Mouse (Mus musculus): ENCODE measurements at regions not wholly inside any gene's neighbourhood (a gene's known extent, or its start where the extent isn't known, plus 50 kb on each side); places are given as distances from the start of the nearest gene placed in this dataset.

DNA sequence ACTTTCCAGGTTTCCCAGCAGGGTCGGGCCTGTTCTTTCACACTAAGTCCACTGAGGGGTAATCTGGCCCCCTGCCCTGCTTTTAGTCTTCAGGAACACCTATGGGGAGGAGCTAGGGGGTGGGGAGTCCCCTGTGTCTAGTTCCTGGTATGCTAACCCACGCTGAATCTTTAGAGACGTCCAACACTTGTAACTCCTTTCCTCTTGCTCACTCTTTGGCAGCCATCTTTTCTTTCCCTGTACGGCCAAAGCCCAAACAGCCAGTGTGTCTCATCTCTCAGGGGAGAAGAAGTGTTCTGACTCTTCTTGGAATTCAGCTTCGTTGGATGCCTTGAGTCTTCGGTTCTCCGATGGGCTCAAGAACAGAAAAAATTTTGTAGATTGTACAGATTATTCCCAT lies 68.4 kb upstream of the Lnx1 start:
- no peak for DNase-seq (ENCODE audit: low read depth)

GRCm38 (mm10) chr5:74769023-74769422 lies 66.3 kb upstream of the Lnx1 start:
- no peak for DNase-seq (ENCODE audit: low read depth)

DNA sequence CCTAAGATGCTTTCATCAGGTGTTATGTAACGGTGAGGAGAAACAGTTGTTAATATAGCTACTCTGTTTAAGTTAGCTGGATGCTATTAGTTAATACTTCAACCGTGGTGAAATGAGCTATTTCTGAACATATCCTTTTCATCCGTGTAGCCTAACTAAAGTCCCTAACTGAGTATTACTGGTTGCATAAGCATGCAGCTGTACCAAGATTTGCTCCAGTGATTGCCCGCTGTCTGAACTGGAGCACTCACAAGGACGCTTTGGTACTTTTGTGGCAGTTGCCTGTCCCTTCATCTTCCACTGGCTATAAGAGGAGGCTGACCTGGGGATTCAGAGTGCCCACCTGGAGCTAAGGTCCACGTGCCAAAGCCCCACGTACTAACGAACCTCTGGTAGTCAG lies 65.3 kb upstream of the Lnx1 start:
- no peak for DNase-seq (ENCODE audit: low read depth)

- no peak for DNase-seq (ENCODE audit: low read depth)
Measured at GRCm38 (mm10) chr5:74766211-74766610, 63.5 kb upstream of the Lnx1 start.

DNA sequence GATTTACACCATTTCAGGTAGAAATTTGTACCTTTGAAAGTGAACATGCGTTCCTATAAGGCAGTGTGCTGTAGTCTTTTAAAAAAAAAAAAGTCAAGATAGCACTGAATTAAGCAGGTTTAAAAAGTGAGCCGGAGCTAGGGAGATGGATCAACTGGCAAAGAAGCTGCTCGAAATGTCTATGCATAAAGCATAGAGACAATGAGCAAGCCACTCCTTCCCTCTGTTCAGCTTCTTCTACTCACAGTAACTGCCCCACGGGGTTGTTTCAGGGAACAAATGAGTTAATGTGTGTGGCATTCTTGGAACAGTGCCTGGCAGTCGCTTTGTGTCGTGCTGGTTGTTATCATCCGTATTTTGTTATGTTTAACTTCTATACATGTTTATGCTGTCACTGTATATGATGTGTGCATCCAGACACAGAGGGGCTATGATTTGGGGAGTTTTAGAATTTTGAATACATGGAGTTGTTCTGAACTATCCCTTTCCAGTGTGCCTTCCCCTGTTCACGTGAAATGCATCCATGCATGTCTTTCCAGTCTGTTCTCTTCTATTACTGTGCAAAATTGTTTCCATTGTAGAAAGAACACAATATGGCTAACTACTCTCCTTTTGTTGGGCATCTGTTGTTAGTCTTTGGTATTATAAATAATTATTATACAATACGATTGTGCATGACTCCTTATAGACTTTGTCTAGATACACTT lies 62.5 kb upstream of the Lnx1 start:
- no peak for DNase-seq (ENCODE audit: low read depth)

- no peak for DNase-seq (ENCODE audit: low read depth)
Measured at GRCm38 (mm10) chr5:74757557-74757956, 54.8 kb upstream of the Lnx1 start.

- no peak for DNase-seq (ENCODE audit: low read depth)
Measured at GRCm38 (mm10) chr5:74752961-74753360, 50.2 kb upstream of the Lnx1 start.

Measured in induced T-regulatory cell, adult 2 months (primary cell).